Mouse (Mus musculus) neural tube, embryonic 13.5 days (tissue): ENCODE data around the gene Cadm2. TPM values are rescaled to one million over a fixed set of nuclear protein-coding genes. Genes with fewer than 3 reads are reported as not detected.

Experiments used
- ATAC-seq: fragments of 200-750 bp; cut with Nextera tagmentation; 2 replicates; pipeline ENCODE4 v1.8.0; 2017; ENCODE audit warnings: low read depth, mild to moderate bottlenecking, moderate TSS enrichment, moderate library complexity
- H3K27ac ChIP-seq: fragments of 300-500 bp; sonication (generic); replicated peaks from 2 replicates; pipeline ENCODE4 v1.5.1; 2015; ENCODE audit warnings: moderate library complexity, mild to moderate bottlenecking, inconsistent platforms
- H3K27me3 ChIP-seq: fragments of 300-500 bp; sonication (generic); 2 replicates; pipeline ENCODE4 v1.6.1; 2015; ENCODE audit warnings: mild to moderate bottlenecking, inconsistent platforms
- H3K36me3 ChIP-seq: fragments of 300-500 bp; sonication (generic); 2 replicates; pipeline ENCODE4 v1.6.1; 2015; ENCODE audit warnings: mild to moderate bottlenecking, inconsistent platforms
- H3K4me1 ChIP-seq: fragments of 300-500 bp; sonication (generic); replicated peaks from 2 replicates; pipeline ENCODE4 v1.6.1; 2015; ENCODE audit warnings: inconsistent platforms
- H3K4me2 ChIP-seq: fragments of 300-500 bp; sonication (generic); 2 replicates; pipeline ENCODE4 v1.6.1; 2015; ENCODE audit warnings: inconsistent platforms, mild to moderate bottlenecking, moderate library complexity
- H3K4me3 ChIP-seq: fragments of 300-500 bp; sonication (generic); 2 replicates; pipeline ENCODE4 v1.5.1; 2015; ENCODE audit warnings: mild to moderate bottlenecking, inconsistent platforms
- H3K9ac ChIP-seq: fragments of 300-500 bp; sonication (generic); 2 replicates; pipeline ENCODE4 v1.6.1; 2015; ENCODE audit warnings: moderate library complexity, mild to moderate bottlenecking, inconsistent platforms
- H3K9me3 ChIP-seq: fragments of 300-500 bp; sonication (generic); 2 replicates; pipeline ENCODE4 v1.6.1; 2016; ENCODE audit warnings: inconsistent platforms
- WGBS: fragments of 180-500 bp; shearing (Covaris S2); methylation state at CpG from one replicate; pipeline ENCODE4 v1.1.7; 2015; 5-methylcytosine and 5-hydroxymethylcytosine counted together
- polyA plus RNA-seq: library from polyadenylated mRNA; unstranded; fragments of >200 nt; fragmentation: Nextera tagmentation; extraction: Ambion mirVana; gene quantifications from 2 replicates; pipeline ENCODE4 v1.2.1, GENCODE M21; 2015

Cadm2 gene
- polyA plus RNA-seq, 1 experiment from 2014 or later, result 30.1 TPM

DNA sequence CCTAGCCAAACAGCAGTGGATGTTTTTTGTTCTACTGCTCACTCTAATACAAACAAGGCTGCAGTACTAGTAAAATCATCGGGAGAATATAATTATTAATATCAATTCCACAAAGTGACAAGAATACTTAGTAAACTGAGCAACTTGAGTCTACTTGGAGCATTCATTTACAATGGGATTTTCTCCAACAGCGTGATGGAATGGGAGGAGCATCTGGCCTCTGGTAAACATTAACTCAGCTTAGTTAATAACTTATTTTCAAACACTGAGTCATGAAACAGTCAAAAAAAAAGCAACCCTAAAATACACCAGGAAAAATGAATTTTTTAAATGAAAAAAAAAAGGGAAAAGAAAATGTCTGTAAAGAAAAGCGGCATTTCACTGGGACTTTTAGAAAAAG lies 12.2 kb downstream of the Cadm2 start:
- 75% methylated on average over 3 of the region's 3 CpGs for WGBS
- Histone ChIP-seq H3K27me3 (no peaks in the 10 kb centered on the region), H3K9ac (no peak overlapping the region), H3K4me3 (no peak overlapping the region), H3K4me2 (no peak overlapping the region), H3K9me3 (no peaks in the 10 kb centered on the region), H3K36me3 (no peaks in the 10 kb centered on the region), H3K27ac (no peak overlapping the region), H3K4me1 (peaks cover 14% of the 10 kb centered on the region)
- ATAC-seq, result no peak

DNA sequence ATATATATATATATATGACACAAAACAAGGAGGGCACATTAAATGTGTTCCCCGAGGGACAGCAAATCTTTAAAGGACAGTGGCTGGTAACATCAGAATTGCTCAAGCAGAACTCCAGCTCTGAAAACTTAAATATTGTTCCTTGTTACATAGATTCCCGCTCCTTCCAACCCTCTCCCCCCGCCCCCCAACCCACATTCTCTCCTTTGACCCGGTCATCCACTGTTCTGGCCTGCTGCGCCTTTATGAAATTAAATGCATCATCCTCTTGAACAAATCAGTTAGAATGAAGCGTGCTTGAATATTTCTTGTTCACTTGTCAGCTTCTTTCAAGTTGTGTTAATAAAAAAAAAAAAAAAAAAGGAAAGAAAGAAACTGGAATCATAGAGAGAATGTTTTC lies 15.0 kb downstream of the Cadm2 start:
- 58% methylated on average over 6 of the region's 6 CpGs for WGBS
- no peaks in the 10 kb centered on the region for H3K27me3 ChIP-seq
- no peak overlapping the region for H3K4me2 ChIP-seq
- no peak overlapping the region for H3K4me3 ChIP-seq
- no peaks in the 10 kb centered on the region for H3K9me3 ChIP-seq
- no peak overlapping the region for H3K9ac ChIP-seq
- H3K4me1 ChIP-seq, result peaks cover 6% of the 10 kb centered on the region
- H3K36me3 ChIP-seq, result no peaks in the 10 kb centered on the region
- no peak for ATAC-seq
- no peak overlapping the region for H3K27ac ChIP-seq

DNA sequence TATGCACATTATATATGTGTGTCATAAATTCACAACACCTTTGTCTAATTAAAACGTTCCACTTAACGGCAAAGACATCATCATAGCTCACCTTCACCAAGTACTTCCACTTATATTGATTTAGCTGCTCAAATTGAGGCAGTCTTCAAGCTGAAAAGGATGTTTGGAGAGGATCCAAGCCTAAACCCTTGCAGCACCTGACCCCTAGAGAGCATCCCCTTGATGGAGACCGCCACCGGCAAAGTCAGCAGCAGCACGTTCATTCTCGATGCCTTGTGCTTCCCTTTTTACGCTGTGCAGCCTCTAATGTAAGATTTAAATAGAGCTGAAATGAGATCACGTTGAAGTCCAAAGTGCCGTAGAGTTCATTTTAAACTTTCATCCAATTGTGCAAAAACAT lies 20.7 kb downstream of the Cadm2 start:
- no peaks in the 10 kb centered on the region for H3K27me3 ChIP-seq
- no peaks in the 10 kb centered on the region for H3K4me1 ChIP-seq
- WGBS, result 57% methylated on average over 9 of the region's 9 CpGs
- H3K9me3 ChIP-seq, result no peaks in the 10 kb centered on the region
- H3K36me3 ChIP-seq, result no peaks in the 10 kb centered on the region
- H3K4me2 ChIP-seq, result no peak overlapping the region
- no peak overlapping the region for H3K27ac ChIP-seq
- peak; percentile 47; the same call in 1 of the 2 replicates for ATAC-seq
- H3K9ac ChIP-seq, result no peak overlapping the region
- no peak overlapping the region for H3K4me3 ChIP-seq

DNA sequence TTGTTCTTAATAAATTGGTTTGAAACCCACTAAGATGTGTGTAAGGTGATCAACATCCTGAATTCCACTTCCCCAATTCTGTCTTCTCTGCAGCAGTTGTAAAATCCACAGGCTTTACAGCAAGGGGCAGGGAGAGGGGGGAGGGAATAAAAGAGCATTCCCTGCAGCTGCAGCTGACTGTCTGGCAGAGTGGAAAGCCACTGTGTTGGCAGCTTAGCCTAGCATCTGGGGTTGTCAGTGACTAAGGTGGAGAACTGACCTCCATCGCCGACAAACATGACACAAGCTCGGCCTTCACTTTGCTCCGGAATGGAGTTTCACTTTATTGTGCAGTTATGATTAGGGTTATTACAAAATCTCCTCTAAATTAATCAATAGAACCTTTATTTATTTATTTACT lies 21.9 kb downstream of the Cadm2 start:
- H3K4me1 ChIP-seq, result no peaks in the 10 kb centered on the region
- no peaks in the 10 kb centered on the region for H3K27me3 ChIP-seq
- no peak overlapping the region for H3K4me3 ChIP-seq
- H3K9me3 ChIP-seq, result no peaks in the 10 kb centered on the region
- H3K27ac ChIP-seq, result no peak overlapping the region; the same call in 1 of the 2 replicates
- H3K4me2 ChIP-seq, result no peak overlapping the region
- H3K9ac ChIP-seq, result no peak overlapping the region
- no peaks in the 10 kb centered on the region for H3K36me3 ChIP-seq
- 0 out of 2 replicates have a peak, but pooled peaks have one; percentile 50 for ATAC-seq
- 57% methylated on average over 4 of the region's 4 CpGs for WGBS

DNA sequence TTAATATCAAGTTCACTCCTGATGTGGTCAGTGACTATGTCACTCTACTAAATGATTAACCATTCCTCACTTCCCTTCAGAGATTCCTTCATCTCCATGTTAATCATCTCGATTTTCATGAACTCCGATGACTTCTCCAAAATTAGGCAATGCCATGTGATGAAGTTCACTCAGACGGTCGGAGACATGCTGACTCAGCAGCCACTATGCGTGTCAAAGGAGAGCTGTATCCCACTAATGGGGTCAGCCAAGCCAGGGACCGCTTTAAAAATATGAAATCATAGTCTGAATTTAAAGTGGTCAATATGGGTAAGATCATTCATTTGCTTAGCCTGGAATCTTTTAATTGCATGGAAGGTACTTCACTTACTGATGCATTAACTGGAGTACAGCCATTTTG lies 29.7 kb downstream of the Cadm2 start:
- H3K4me3 ChIP-seq, result no peak overlapping the region
- WGBS, result 75% methylated on average over 6 of the region's 6 CpGs
- no peaks in the 10 kb centered on the region for H3K27me3 ChIP-seq
- no peaks in the 10 kb centered on the region for H3K36me3 ChIP-seq
- no peak overlapping the region for H3K9ac ChIP-seq
- no peak overlapping the region for H3K27ac ChIP-seq
- 0 out of 2 replicates have a peak, but pooled peaks cover 3% of the 10 kb centered on the region for H3K4me1 ChIP-seq
- H3K4me2 ChIP-seq, result no peak overlapping the region
- no peak for ATAC-seq
- H3K9me3 ChIP-seq, result no peaks in the 10 kb centered on the region

DNA sequence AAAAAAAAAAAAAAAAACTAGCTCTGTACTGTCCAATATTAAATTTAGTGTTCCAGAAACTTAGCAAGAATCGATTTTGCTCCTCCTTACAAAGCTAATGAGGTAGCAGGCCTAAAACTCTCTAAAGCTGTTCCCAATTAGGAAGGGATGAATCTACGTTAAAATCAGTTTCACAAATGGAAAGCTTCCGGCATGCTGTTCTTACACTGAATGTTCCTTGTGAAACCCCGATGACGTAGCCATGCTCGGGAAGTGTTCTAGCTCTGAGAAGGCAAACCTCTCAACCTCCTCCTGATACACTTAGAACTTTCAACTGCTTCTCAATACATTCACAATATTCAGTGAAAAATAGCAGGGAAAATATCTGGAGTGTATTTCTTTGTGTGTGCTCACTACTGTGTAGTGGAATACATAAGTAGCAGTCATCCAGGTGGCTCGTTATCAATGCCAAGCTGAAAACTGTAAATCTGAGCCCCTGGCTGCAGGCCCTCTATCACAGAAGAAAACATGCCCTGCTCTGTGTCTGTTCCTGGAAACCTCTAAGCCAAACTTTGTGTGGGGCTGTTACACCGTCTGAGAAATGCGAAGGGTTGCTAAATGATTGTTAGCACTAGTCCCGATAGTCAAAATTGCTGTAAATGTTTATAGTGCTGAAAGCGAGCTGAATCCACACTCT lies 41.7 kb downstream of the Cadm2 start:
- no peaks in the 10 kb centered on the region for H3K9me3 ChIP-seq
- 84% methylated on average over 11 of the region's 11 CpGs for WGBS
- no peak overlapping the region for H3K27ac ChIP-seq
- H3K9ac ChIP-seq, result no peak overlapping the region
- no peak overlapping the region for H3K4me2 ChIP-seq
- H3K4me1 ChIP-seq, result no peaks in the 10 kb centered on the region
- H3K4me3 ChIP-seq, result no peak overlapping the region
- H3K36me3 ChIP-seq, result no peaks in the 10 kb centered on the region
- H3K27me3 ChIP-seq, result no peaks in the 10 kb centered on the region
- no peak for ATAC-seq

DNA sequence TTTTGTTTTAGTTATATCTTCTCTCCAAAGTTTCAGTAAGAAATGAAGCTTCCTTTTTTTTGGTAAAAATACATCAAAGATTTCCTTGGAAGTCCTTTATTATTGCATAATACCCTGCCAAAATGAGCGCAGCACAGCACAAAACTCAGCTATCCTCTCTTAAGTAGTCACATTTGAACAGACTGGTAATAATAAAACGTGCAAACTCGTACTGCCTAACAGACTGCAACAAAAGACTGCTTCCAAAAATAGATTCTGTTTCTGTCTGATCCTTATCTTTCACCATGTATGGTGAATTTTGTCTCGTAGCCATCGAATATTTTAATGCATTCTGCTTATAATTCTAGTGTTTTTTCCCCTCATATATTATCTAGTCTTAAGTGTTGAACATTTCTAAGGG lies 45.2 kb downstream of the Cadm2 start:
- no peak overlapping the region for H3K9ac ChIP-seq
- no peaks in the 10 kb centered on the region for H3K9me3 ChIP-seq
- H3K27ac ChIP-seq, result no peak overlapping the region
- no peak overlapping the region for H3K4me2 ChIP-seq
- H3K4me3 ChIP-seq, result no peak overlapping the region
- H3K36me3 ChIP-seq, result no peaks in the 10 kb centered on the region
- no peaks in the 10 kb centered on the region for H3K4me1 ChIP-seq
- WGBS, result 79% methylated on average over 5 of the region's 5 CpGs
- ATAC-seq, result no peak
- no peaks in the 10 kb centered on the region for H3K27me3 ChIP-seq

DNA sequence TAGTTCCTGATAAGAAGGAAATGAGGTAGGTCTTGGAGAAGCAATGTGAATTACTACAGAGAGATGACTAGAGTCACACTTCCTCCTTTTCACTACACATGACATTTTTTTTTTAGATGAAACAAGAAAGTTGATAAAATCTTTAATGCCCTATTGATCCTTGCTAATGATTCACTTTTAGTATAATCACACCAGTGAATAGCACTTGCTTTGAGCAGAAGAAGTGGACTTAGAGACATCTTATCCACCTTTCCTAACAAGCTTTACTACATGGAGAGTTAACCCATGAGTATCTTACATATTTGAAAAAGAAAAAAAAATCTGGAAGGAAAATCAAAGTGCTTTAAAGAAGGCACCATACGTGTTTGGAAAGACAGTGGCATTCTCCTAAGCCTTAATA lies 93.7 kb downstream of the Cadm2 start:
- no peak for ATAC-seq
- no peaks in the 10 kb centered on the region for H3K36me3 ChIP-seq
- H3K4me2 ChIP-seq, result no peak overlapping the region
- no peak overlapping the region for H3K9ac ChIP-seq
- H3K4me1 ChIP-seq, result no peaks in the 10 kb centered on the region
- no peak overlapping the region for H3K27ac ChIP-seq
- no peaks in the 10 kb centered on the region for H3K9me3 ChIP-seq
- WGBS, result 85% methylated on average over 1 of the region's 1 CpGs
- H3K27me3 ChIP-seq, result no peaks in the 10 kb centered on the region
- no peak overlapping the region for H3K4me3 ChIP-seq

DNA sequence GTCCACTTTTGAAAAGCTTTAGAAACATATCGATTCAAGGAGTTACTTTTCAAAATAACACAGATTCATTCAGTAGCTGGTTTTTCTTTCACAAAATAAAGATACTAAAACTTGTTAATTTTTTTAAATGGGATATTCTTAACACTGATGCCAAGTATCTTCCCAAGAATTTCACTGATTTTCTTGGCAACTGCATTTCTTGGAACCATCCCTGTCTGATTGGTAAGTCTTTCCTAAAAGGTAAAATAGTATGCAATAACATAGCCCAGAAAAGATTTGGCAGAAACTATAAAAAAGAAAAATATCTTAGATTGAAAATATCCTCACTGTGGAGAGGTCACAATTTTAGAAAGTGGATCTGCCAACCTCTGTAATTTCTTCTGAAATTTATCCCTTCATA lies 95.8 kb downstream of the Cadm2 start:
- Histone ChIP-seq H3K4me2 (no peak overlapping the region), H3K27me3 (no peaks in the 10 kb centered on the region), H3K4me3 (no peak overlapping the region), H3K9ac (no peak overlapping the region), H3K36me3 (no peaks in the 10 kb centered on the region), H3K27ac (no peak overlapping the region), H3K9me3 (peaks cover 5% of the 10 kb centered on the region; the same call in 1 of the 2 replicates), H3K4me1 (no peaks in the 10 kb centered on the region)
- no peak for ATAC-seq
- WGBS, result 92% methylated on average over 1 of the region's 1 CpGs

DNA sequence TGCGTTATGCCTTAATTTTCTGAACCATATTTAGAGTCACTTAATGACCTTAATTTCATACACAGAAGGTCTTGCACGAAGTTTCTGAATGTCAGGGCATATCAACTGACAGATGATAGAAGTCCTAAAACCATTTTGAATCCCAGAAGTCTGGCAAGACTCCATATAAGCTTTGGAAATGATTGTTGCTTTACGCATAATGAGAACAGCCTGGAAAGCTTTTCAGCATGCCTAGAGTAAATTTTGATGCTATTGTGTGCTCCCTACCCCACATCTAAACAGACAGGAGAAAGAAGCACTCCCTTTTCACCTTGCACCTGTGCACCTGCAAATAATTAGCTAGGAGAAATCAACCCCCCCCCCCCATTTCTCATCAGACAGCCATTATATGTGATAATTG lies 102.4 kb downstream of the Cadm2 start:
- Histone ChIP-seq H3K27me3 (no peaks in the 10 kb centered on the region), H3K9me3 (peaks cover 5% of the 10 kb centered on the region; the same call in 1 of the 2 replicates), H3K36me3 (no peaks in the 10 kb centered on the region), H3K27ac (no peak overlapping the region), H3K9ac (no peak overlapping the region), H3K4me1 (no peaks in the 10 kb centered on the region), H3K4me2 (no peak overlapping the region), H3K4me3 (no peak overlapping the region)
- no peak for ATAC-seq
- 75% methylated on average over 3 of the region's 3 CpGs for WGBS

DNA sequence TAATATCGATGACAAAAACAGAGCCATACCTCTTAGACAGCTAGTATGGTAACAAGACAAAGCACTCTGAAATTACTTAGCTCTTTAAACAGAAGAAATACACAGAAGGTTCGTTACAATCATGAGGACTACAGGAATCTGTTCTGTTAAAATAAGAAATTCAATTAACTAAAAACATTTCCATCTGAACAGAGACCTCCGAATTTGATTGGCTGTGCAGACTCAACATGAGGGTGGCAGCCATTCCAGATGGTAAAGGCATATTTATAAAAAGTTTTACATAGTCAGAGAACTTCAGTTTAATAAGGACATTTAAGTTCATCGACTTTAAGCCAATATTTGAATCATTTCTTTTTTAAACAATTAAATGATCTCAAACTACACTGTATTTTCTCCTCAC lies 105.2 kb downstream of the Cadm2 start:
- WGBS, result 81% methylated on average over 4 of the region's 4 CpGs
- H3K27ac ChIP-seq, result no peak overlapping the region
- H3K27me3 ChIP-seq, result no peaks in the 10 kb centered on the region

DNA sequence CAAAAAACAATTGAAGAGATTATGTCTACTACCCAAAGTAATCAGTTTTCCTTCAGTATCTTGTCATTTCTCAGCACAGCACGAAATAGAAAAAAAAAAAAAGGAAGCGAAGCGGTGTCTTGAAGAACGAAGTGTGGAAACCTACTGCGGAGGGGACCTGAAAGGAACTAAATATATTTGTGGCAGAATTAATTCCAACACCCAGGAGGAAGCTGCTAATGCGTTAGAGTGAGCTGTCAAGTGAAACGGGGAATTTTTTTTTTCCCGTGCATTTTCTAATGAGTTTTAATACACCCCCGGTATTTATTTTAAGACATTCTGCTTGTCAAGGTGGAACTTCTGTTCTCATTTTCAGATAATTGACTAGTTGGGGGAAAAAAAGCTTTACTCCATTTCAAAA lies 111.6 kb downstream of the Cadm2 start:
- H3K4me3 ChIP-seq, result no peak overlapping the region
- H3K4me2 ChIP-seq, result no peak overlapping the region
- WGBS, result 75% methylated on average over 9 of the region's 9 CpGs

More for the DNA sequence above, 105.2 kb downstream of the Cadm2 start:
- Histone ChIP-seq H3K4me1 (no peaks in the 10 kb centered on the region), H3K4me3 (no peak overlapping the region), H3K9ac (no peak overlapping the region), H3K4me2 (no peak overlapping the region), H3K9me3 (no peaks in the 10 kb centered on the region), H3K36me3 (no peaks in the 10 kb centered on the region)
- ATAC-seq, result no peak

DNA sequence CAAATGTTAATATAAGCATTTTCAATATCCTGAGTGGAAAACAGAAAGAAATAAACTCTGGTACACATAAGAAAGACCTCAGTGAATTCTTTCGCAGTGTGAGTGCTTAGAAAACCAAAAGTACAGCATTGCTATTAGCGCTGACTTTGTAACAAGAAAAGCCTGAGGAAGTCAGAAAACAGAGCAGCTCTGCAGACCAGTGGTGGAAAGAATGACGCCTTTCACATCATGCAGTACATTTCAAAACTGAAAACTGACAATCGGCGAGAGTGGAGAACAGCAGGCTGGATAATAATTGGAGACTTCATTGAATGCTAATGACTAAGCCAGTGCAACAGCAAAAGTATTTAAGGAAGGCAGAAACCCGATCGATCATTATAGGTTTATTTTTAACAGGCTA lies 138.2 kb downstream of the Cadm2 start:
- Histone ChIP-seq H3K36me3 (no peaks in the 10 kb centered on the region), H3K9me3 (no peaks in the 10 kb centered on the region), H3K4me3 (no peak overlapping the region), H3K4me1 (no peaks in the 10 kb centered on the region), H3K27ac (no peak overlapping the region), H3K27me3 (no peaks in the 10 kb centered on the region), H3K9ac (no peak overlapping the region), H3K4me2 (no peak overlapping the region)
- WGBS, result 76% methylated on average over 7 of the region's 7 CpGs
- no peak for ATAC-seq

More for the DNA sequence above, 111.6 kb downstream of the Cadm2 start:
- Histone ChIP-seq H3K27ac (no peak overlapping the region), H3K4me1 (no peaks in the 10 kb centered on the region), H3K9me3 (no peaks in the 10 kb centered on the region), H3K36me3 (no peaks in the 10 kb centered on the region), H3K9ac (no peak overlapping the region), H3K27me3 (no peaks in the 10 kb centered on the region)
- ATAC-seq, result no peak
